Mouse (Mus musculus): ENCODE data around the gene Tex38.

Tex38 gene

DNA sequence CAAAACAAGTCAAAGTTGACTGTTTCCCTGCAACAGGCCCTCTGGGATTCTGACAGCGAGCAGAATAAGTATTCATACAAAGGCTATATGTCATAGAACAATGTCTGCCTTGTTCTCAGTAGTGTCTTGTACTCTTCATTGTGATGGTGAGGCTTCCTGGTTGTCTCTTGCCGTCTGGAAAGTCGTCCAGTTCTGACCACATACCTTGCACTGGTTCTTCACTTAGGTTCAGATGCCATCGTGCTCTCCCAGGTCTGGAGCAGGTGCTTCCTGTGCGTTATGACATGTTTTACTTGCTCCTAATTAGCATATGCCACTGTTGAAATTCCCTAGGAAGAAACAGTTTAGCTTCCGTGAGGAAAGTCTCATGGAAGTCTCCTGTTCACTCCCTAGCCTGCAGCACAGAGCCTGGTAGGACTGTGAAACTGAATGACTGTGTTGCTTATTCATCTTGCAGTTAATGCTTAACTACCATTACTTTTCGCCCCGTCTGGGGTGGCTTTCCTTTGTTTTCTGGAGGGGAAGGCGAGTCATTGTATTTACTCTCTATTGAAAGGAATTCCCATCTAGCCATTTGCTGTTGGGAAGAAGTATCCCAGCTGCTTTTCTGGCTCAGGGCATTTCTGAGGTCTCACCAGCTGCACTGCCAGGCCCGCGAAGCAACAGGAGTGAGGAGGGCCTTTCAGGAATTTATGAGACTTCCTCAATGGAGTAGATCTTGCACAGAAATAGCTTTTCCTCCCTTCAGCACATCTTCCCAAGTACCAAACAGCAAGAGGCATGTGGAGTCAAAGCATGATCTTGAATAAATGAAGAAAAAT is 13.0 kb downstream of the Tex38 start:
- DNase-seq (ENCODE audit: low spot score in 2 of 2) = no peak

DNA sequence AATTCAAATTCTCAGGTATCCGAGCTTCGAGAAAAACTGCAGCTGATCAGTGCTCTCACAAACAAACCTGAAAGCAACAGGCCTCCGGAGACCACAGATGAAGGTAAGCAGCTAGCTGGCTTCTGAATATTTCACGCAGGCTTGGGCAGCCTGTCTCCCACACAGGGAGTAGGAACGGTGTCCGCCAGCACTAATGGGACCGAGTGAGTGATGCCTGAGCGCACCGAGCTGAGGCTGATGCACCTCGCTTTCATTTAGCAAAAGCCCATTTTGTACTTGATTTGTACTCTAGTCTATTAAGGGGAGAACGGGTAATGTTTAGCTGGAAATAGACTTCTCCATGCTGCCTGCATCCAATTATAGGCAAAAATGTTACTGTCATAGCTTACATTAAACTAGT is 16.2 kb downstream of the Tex38 start:
- DNase-seq (ENCODE audit: low spot score in 2 of 2) = no peak

DNA sequence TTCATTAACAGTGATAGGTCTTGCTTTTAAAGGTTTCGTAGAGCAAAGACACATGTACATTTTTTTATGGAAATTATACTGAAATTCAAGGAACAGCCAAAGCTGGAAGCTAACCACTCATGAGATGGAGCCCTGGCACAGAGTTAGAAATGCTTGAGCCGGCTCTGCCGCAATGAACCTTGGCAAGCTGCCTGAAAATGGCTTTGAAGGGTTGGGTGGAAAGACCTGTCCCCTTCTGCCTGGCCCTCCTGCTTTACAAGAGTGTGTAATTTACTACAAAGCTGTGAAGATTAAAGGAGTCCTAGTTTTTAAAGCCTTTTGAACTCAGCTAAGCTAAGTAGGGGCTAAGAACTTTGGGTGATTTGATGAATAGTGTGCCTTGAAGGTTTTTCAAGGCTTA is 19.6 kb downstream of the Tex38 start:
- no peak for DNase-seq (ENCODE audit: low spot score in 2 of 2)

DNA sequence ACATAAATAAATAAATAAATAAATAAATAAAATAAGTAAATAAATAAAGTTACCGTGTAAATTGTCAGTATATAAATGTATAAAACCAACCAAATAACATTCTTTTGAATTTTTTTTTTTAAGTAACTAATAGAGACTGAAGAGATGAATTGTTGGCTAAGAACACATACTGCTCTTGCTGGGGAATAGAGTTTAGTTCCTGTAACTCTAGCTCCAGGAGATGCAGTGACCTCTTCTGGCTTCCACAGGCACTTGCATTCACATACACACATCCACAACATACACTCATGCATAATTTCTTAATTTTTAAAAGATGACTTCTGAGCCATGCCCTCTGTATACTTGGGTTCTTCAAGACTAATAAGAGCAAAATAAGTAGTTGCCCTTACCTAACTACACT is 26.0 kb downstream of the Tex38 start:
- no peak for DNase-seq (ENCODE audit: low spot score in 2 of 2)

DNA sequence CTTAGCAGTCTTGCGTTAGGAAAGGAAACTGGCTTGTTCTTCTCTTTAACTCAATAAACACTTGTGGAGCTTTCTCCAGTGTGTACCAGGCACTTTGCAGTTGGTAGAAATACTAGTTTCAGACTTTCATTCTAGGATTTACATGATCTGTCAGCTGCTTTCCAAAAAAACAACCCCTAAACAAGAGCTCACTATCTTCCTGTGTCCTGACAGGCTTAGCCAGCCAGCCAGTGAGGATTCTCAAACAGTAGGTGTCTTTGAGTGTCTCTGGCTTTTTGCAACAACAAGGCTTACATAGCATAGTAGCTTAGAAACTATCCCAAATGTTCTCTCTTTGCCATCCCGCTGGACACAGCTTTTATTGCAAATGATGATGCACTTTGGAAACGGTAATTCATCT is 26.7 kb downstream of the Tex38 start:
- DNase-seq (ENCODE audit: low spot score in 2 of 2) = no peak

DNA sequence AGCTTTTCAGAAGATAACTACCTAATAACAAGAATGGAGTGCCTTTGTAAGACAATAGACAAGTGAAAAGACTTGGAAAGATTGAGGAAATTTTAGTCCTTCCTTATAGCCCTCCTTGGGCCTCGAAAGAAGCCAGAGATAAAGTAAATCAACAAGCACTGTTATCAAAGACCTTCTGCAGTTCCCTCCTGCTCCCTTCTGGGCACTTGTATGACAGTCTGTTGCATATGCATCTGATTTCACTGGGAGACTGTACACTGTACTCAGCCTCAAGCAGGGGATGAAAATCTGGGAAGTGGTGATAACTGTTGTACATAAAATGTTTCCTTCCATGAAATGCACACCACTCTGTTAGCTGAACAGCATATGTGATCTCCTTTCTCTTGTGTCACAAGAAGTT is 31.5 kb downstream of the Tex38 start:
- DNase-seq (ENCODE audit: low spot score in 2 of 2) = no peak

DNA sequence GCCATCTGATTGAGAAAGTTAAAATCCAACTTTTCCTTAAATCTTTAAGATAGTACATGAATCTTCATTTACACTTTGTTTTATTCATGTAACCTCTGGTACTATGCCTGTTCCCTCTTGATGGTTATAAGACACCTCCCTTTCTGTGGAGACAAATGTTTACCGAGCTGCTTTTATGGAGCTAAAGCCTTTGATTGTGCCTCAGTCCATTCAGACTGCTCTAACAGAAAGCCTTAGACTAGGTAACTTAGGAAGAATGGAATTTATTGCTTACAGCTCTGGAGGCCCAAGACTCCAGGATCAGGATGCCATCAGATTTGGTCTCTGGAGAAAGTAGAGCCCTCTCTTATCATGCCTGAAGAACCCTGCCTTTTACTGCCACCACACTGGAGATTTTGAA is 32.6 kb downstream of the Tex38 start:
- no peak for DNase-seq (ENCODE audit: low spot score in 2 of 2)

DNA sequence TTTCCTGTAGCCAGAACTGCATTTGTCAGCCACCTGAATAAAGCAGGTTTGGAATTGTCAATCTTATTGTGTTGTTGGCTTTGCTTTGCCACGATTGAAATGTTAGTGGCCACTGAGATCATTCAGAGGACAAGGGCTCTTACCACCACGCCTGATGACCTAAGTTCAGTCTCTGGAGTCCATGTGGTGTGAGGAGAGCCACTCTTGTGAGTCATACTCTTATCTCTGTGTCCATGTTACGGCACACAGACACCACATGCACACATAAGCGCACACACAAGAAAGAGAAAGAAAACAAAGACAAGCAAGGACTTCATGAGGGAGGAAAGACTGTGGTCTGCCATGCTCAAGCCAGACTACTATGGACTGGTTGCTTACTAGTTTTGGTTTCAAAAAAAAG is 37.7 kb downstream of the Tex38 start:
- DNase-seq (ENCODE audit: low spot score in 2 of 2) = no peak

DNA sequence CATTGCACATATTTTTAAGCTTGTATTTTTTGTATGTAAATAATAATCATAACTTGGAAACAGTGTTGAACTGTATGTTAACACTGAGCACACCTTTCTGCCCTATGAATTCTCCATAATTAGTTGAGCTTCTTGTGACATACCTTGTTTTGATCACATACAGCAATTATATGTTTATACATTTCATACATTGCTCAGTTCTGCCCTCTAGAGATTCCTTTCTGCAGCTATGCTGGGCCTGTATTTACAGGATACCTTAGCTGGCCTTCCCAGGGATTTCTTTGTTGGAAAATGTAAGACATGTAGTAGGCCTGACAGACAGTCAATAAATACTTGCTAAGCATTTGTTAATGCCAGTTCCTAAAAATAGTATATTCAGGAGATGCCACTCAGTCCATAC is 38.2 kb downstream of the Tex38 start:
- no peak for DNase-seq (ENCODE audit: low spot score in 2 of 2)

DNA sequence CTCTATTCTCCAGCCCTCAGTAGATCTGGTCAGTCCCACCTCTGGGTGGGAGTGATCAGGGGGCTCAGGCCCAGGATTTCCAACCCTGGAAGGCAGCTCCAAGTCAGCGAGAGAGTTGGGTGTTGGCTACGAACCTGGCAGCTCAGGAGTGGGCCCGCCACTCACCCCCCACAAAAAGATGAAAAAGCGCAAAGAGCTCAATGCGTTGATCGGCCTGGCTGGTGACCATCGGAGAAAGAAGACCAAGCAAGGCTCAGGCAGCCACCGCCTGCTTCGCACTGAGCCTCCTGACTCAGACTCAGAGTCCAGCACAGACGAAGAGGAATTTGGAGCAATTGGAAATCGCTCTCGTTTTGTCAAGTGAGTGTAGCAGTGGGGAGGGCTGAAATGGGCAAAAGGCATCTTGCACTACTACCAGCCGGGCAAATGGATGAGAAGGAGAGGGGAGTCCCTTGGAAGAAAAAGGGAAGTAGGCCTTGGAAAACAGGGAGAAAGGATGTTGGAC is 42.3 kb downstream of the Tex38 start:
- DNase-seq (ENCODE audit: low spot score in 2 of 2) = peak; percentile 18 to 66

DNA sequence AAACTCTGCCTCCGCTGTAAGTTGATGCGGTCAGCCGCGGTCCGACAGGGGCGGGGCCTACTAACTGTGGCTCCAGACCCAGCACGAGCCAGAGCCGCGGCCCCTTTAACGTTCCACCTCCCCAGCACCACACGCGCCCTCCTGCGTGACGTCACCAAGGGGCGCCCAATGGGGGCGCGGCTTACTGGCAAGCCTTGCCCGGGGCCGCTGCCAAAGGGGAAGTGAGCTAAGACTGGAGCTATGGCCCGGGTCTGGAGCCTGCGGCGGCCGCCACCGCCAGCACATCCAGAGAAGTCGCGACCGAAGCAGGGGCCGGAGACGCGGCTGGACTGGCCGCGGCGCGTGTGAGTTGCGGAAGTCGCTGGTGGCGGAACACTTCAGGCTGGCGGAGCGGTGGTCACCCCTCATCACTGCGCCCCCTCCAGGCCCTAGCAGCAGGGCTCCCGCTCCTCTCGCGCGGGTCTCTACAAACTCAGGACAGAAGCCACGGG is 43.2 kb downstream of the Tex38 start, which contains the start of gene Efcab14:
Gene Efcab14 (plus strand): TSS at position 194 of the 491 bp plus-strand sequence.
- peak; percentile 97 for DNase-seq (ENCODE audit: low spot score in 2 of 2)

DNA sequence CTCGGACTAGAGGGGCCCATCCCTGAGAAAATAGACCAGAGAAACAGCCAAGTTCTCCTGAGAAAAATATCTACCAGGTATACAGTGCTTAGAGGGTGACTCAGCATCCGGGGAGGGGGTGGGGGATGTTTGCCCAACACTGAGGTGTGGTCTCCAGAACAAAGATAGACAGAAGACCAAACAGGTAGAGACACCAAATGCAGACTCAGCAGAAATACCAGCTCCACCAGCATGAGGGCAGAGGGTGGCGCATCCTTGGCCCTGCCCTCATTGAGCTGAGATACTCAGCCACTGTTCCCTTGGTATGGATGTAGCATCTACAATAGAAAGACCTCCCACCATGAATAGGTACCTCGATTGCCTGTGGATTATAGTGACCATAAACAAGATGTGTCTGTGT is 46.0 kb downstream of the Tex38 start:
- DNase-seq (ENCODE audit: low spot score in 2 of 2) = no peak

DNA sequence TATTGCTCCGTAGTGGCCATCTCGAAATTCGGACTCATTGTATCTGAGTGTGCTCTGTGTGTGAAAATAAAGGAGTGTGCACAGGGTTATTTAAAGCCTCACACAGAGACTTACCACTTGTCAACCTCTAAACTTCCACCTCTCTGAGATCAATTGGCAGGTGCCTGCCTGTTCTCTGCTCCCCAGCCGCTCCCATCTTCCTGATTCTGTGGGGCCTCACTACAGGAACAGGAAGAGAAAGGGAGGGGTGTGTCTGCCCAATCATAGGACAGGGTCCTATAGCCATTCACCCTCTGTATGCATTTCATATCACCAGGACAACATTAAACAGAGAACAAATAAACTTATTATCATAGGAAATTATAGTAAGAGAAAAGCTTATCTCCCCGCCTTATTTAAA is 47.1 kb downstream of the Tex38 start:
- no peak for DNase-seq (ENCODE audit: low spot score in 2 of 2)

DNA sequence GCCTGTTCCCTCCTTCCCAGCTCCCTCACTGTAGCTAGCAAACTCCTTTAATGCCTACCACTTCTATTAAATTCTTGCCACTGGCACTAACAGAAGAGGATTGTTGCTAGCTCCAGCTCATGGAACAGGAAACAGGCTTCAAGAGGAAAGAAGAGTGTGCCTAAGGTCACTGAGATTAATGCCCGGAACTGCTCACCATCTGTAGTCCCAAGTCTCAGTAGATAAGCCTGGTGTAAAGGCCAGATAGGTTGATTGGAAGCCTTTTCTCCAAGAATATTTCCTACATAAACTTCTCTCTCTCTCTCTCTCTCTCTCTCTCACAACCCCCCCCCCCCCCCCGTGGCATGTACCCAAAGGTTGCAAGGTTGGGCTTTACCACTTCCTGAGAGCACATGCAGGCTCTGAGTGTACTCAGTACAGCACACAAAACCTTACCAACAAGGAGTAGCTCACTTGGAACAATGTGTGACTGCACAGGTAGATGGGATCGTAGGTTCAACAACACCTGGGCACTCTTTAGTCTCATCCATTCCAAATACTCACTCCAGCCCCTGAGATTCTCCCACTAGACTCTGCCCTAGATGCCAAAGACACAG is 48.5 kb downstream of the Tex38 start:
- no peak for DNase-seq (ENCODE audit: low spot score in 2 of 2)

DNA sequence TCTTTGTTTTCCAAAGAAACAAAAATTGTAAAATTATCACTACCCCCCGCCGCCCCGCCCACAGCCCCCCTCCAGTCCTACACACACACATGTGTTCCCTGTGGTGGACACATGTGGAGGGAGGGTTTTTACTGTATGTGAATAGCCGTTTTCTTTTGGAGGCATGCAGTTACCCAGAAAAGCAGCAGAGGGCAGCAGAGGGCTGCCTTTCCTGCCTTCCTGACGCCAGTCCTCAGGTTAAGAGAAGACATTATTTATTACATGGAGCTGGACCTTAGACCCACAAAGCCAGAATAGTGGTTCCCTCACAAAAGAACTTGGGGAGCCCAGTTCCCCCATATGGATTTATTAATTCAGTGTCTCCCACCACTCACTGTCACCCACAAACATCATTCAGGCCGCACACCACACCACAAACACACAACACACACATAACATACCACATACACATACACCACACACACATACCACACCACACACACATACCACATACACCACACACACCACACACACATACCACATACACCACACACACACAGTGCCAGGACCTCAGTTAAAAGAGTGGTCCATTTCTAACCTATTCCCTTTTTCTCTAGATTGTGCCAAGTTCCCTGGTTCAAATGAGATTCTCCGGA is 49.1 kb downstream of the Tex38 start:
- DNase-seq (ENCODE audit: low spot score in 2 of 2) = peak; percentile 63 to 85

Measured in spleen, postnatal 4 days (tissue).